Comparison of ENCODE assay signal across 8 mouse cellular contexts in genomic region chr6:121130039-121130705, GRCm38 (mm10). TPM values are rescaled to one million over a fixed set of nuclear protein-coding genes. Genes with fewer than 3 reads are reported as not detected.
DNase-seq lines count a peak whose midpoint lies in the region; ATAC-seq and TF ChIP-seq lines count a peak whose summit lies in the region.

No protein-coding gene starts in this region.

- peak; percentile 97 for DNase-seq in brain, adult 2 months (ENCODE audit: low read depth, low spot score)
- peak; percentile 88 for DNase-seq in liver
- DNase-seq in spleen, postnatal 4 days (ENCODE audit: low spot score in 2 of 2): peak; percentile 78 to 92

- H3K36me3 ChIP-seq in C2C12 (ENCODE audit: control insufficient read depth, insufficient read depth) (no peaks in the 10 kb centered on the region), myocyte (ENCODE audit: control insufficient read depth, insufficient read depth) (no peaks in the 10 kb centered on the region)
- H3K36me3 ChIP-seq in heart, embryonic 12.5 days: no peaks in the 10 kb centered on the region
- no peaks in the 10 kb centered on the region for H3K36me3 ChIP-seq in kidney, embryonic 16.5 days (ENCODE audit: insufficient read depth, low read length)

- peak; percentile 90 for TF ChIP-seq CTCF in C2C12 (IDR thresholded peaks at IDR 0.05; ENCODE audit: control insufficient read depth, insufficient read depth, insufficient read length)

- no peaks in the 10 kb centered on the region for H3K27me3 ChIP-seq in C2C12 (ENCODE audit: control insufficient read depth, insufficient read depth, insufficient read length)
- peaks cover 19% of the 10 kb centered on the region for H3K27me3 ChIP-seq in heart, embryonic 12.5 days (replicated peaks)
- H3K27me3 ChIP-seq in kidney, embryonic 16.5 days (ENCODE audit: insufficient read depth, low read length): peaks cover 27% of the 10 kb centered on the region
- no peaks in the 10 kb centered on the region for H3K27me3 ChIP-seq in myocyte (ENCODE audit: control insufficient read depth, insufficient read depth, insufficient read length)

- peak; percentile 92 for ATAC-seq in erythroblast, adult 5-6 weeks (replicated peaks; ENCODE audit: low FRiP score, poor library complexity, severe bottlenecking)
- ATAC-seq in heart, embryonic 12.5 days (ENCODE audit: insufficient number of reproducible peaks, low FRiP score): peak; percentile 89
- ATAC-seq in kidney, embryonic 16.5 days (ENCODE audit: low FRiP score, low TSS enrichment): peak; percentile 92

- peak overlapping the region; percentile 87 for H3K4me2 ChIP-seq in heart, embryonic 12.5 days
- H3K4me2 ChIP-seq in kidney, embryonic 16.5 days (replicated peaks; ENCODE audit: low read depth, low read length): peak overlapping the region; percentile 74
- peak overlapping the region; percentile 60 for H3K4me2 ChIP-seq in myocyte (ENCODE audit: low read depth)

- WGBS in heart, embryonic 12.5 days: 1% methylated on average over 32 of the region's 32 CpGs
- WGBS in kidney, embryonic 16.5 days: under 1% methylated on average over 32 of the region's 32 CpGs

- H3K4me3 ChIP-seq in C2C12 (ENCODE audit: insufficient read depth, poor library complexity, severe bottlenecking) (no peak overlapping the region), myocyte (peak overlapping the region; percentile 3)
- peak overlapping the region; percentile 41 for H3K4me3 ChIP-seq in heart, embryonic 12.5 days
- peak overlapping the region; percentile 41 for H3K4me3 ChIP-seq in kidney, embryonic 16.5 days (ENCODE audit: low read length)

- H3K4me1 ChIP-seq in heart, embryonic 12.5 days (replicated peaks): peaks cover 31% of the 10 kb centered on the region
- H3K4me1 ChIP-seq in kidney, embryonic 16.5 days (ENCODE audit: insufficient read depth, low read length): peaks cover 14% of the 10 kb centered on the region

- TF ChIP-seq POLR2A in myocyte (IDR thresholded peaks at IDR 0.05; ENCODE audit: insufficient read length, low read depth): no peak

- no peaks in the 10 kb centered on the region for H3K79me3 ChIP-seq in C2C12 (ENCODE audit: low read depth)

- no peaks in the 10 kb centered on the region for H3K9me3 ChIP-seq in heart, embryonic 12.5 days (replicated peaks)
- no peaks in the 10 kb centered on the region for H3K9me3 ChIP-seq in kidney, embryonic 16.5 days (ENCODE audit: low read length)

- no peak overlapping the region for H3K27ac ChIP-seq in heart, embryonic 12.5 days (ENCODE audit: poor library complexity, severe bottlenecking)
- no peak overlapping the region for H3K27ac ChIP-seq in kidney, embryonic 16.5 days (ENCODE audit: low read length)

- H3K79me2 ChIP-seq in C2C12 (ENCODE audit: control insufficient read depth, insufficient read depth): no peaks in the 10 kb centered on the region
- H3K79me2 ChIP-seq in myocyte (ENCODE audit: control insufficient read depth, insufficient read depth): no peaks in the 10 kb centered on the region

- no peak overlapping the region for H3ac ChIP-seq in C2C12 (ENCODE audit: control insufficient read depth, insufficient read length, low read depth)
- no peak overlapping the region for H3ac ChIP-seq in myocyte (ENCODE audit: control insufficient read depth, insufficient read length)

- H3K9ac ChIP-seq in heart, embryonic 12.5 days: peak overlapping the region; percentile 30
- peak overlapping the region; percentile 56 for H3K9ac ChIP-seq in kidney, embryonic 16.5 days (replicated peaks; ENCODE audit: low read length)

TF ChIP-seq in C2C12, 6 proteins besides CTCF, POLR2A, EP300 and RAD21:
- TF ChIP-seq USF1 (IDR thresholded peaks at IDR 0.05; ENCODE audit: low read depth) (peak; percentile 32), MAX (IDR thresholded peaks at IDR 0.05) (peak; percentile 74), MYOG (IDR thresholded peaks at IDR 0.05; ENCODE audit: control insufficient read depth, extremely low read depth, insufficient read length) (no peak)

TF ChIP-seq in myocyte, 11 proteins besides CTCF, POLR2A, EP300 and RAD21:
- TF ChIP-seq MYOG (IDR thresholded peaks at IDR 0.05; ENCODE audit: control insufficient read depth in 1 of 3, insufficient read depth in 1 of 3, insufficient read length in 2 of 3, low read depth in 2 of 3) (peak in 1 of 3 experiments; percentile 25), MAX (IDR thresholded peaks at IDR 0.05; ENCODE audit: low read depth) (peak; percentile 17), MYOD1 (IDR thresholded peaks at IDR 0.05; ENCODE audit: control insufficient read depth in 1 of 3, insufficient read length in 2 of 3, low read depth in 2 of 3) (no peak)

RNA-seq across cellular contexts. Expression of gene Mical3, which starts 0.6 kb away (rescaled TPM):
- 10.3 TPM for polyA plus RNA-seq in C2C12 (2012; fragmentation: generic; extraction: Trizol)
- total RNA-seq in erythroblast, adult 5-6 weeks (2015; ENCODE audit: low replicate concordance): 99.0 and 127 TPM in 2 replicates
- 133 and 258 TPM in 2 replicates for total RNA-seq in erythroblast, adult 5-6 weeks (2017; ENCODE audit: low replicate concordance)
- 37.4 and 39.5 TPM in 2 replicates for polyA plus RNA-seq in heart, embryonic 12.5 days (2016; fragmentation: Nextera tagmentation; extraction: Ambion mirVana)
- polyA plus RNA-seq in kidney, embryonic 16.5 days (2015; fragmentation: Nextera tagmentation; extraction: Ambion mirVana): 10.9 and 11.6 TPM in 2 replicates
- polyA plus RNA-seq in myocyte (2012; fragmentation: generic; extraction: Trizol): 17.7 TPM

RNA-seq across cellular contexts. Expression of gene Pex26, which starts 53.3 kb away (rescaled TPM):
- polyA plus RNA-seq in C2C12 (2012; fragmentation: generic; extraction: Trizol) (2.7 TPM), myocyte (2012; fragmentation: generic; extraction: Trizol) (2.0 TPM)
- 1.7 and 3.8 TPM in 2 replicates for total RNA-seq in erythroblast, adult 5-6 weeks (2015; ENCODE audit: low replicate concordance)
- 1.3 and 1.7 TPM in 2 replicates for total RNA-seq in erythroblast, adult 5-6 weeks (2017; ENCODE audit: low replicate concordance)
- polyA plus RNA-seq in heart, embryonic 12.5 days (2016; fragmentation: Nextera tagmentation; extraction: Ambion mirVana): 6.1 and 6.5 TPM in 2 replicates
- 12.8 and 13.6 TPM in 2 replicates for polyA plus RNA-seq in kidney, embryonic 16.5 days (2015; fragmentation: Nextera tagmentation; extraction: Ambion mirVana)
